Mouse (Mus musculus): ENCODE data around the gene Il23a. TPM values are rescaled to one million over a fixed set of nuclear protein-coding genes. Genes with fewer than 3 reads are reported as not detected.
A peak's percentile ranks its signal among the peaks of the same experiment; 100 is the strongest.
"Not testable (repeated sequence)": the region's sequence is repeated elsewhere in the genome, so short reads cannot be mapped to it uniquely, and the experiment has no call there.

Il23a gene
- total RNA-seq (2021): under 1 TPM; 0.22 to 0.26 TPM
- long read RNA-seq, experiment 1: 0 reads
- long read RNA-seq, experiment 2: 0 reads

DNA sequence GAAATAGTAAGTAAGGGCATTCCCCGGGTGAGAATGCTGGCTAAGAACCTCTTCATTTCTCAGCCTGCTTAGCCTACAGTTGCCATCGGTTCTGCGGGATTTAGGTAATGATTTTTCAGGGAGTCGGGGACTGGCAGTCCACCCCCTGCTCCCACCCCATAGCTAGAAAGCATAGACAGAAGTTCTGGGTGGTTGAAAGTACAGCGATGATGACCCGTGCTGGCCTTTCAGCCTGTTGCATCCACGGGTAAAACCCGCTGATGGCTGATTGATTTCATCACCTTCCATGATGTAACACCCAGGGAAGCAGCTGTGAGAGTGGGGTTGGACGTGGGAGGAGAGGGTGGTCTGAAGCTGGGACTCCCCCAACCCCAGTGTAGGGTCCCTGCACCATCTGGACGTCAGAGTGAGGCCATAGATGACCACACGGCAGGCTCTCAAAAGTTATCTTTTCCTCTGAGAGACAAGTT lies at the start of gene Il23a:
Gene Il23a (minus strand): TSS at position 51 of the 470 bp plus-strand sequence.
- intact Hi-C loops (cut with DNase I): no loop called here
- DNase-seq: no peak

DNA sequence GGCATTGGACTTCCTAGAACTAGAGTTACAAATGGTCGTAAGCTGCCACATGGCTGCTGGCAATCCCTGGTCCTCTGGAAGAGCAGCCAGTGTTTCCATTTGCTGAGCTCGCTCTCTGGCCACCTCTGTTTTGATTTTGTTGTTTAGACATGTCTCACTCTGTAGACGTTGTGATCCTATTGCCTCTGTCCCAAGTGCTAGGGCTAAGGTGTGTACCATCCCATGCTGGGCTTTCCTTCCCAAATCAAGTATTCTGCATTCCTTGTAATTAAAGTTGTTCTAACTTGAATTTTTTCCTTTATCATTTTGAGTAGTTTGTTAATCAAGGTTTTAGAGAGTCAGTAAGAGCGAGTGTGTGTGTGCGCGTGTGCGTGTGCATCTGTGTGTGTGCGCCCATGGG lies 49.0 kb upstream of the Il23a start:
- intact Hi-C loops (cut with DNase I): no loop called here

DNA sequence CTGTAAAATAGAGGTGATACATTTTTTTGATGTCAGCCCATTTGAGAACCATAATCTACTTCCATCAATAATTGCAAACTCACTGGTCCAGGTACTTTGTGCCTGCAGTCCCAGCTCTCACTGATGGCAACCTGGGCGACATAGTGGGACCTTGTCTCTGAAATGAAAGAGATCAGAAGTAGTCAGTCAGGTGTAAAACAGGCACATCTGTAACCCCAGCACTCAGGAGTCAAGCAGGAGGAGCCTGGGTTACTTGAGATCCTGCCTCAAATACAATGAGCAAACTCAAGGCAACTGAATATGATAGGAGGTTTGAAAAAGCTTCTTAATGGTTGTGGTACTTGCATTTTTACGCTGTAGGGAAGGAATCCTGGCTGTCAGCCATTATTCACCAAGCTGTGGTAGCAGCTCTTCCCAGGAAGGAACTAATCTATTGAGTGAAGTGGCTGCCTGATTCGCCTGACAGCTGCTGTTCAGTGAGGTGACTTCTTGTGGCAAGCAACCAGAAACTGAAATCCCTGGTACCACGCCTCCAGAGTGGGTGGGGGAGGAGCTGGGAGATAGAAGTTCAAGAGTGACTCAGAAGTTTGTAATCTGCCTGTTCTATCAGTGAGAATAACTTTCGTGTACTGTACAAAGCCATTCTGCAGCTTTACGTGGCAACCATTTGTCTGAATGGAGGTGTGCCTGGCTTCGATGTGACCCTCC lies 46.2 kb upstream of the Il23a start:
- intact Hi-C loops (cut with DNase I): no loop called here
- peak; percentile 67 to 77 for DNase-seq

More for the DNA sequence above, 49.0 kb upstream of the Il23a start:
- no peak for DNase-seq

DNA sequence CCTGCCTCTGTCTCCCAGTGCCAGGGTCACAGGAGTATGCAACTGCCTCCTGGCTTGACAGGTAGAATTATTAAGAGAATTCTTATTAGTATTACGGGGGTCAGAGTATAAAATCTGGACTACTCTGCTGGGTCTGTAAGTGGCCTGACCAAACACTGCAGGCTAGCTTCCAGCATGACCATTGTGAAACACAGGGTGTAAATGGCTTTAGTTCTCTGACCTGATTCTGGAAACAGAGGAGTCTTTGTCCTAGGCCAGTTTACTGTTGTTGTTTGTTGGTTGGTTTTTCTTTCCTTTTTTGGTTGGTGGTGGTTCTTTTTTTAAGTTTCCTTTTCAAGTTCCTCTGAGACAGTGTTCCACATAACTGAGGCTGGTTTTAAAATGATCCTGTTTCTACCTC lies 44.9 kb upstream of the Il23a start:
- intact Hi-C loops (cut with DNase I): no loop called here
- DNase-seq: no peak

DNA sequence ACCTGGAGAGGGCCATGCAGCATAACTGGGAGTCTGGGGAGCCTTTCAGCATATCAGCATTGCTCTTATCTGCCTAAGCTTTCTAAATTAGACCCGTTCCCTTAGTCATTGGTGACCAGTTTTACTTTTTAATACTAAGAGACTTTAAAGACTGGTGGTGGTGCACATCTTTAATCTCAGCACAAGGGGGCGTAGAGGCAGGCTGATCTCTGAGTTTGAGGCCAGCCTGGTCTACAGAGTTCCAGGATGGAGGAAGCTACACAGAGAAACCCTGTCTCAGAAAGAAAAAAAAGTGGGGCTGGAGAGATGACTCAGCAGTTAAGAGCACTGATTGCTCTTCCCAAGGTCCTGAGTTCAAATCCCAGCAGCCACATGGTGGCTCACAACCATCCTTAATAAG lies 41.7 kb upstream of the Il23a start:
- intact Hi-C loops (cut with DNase I): no loop called here
- DNase-seq: no peak

DNA sequence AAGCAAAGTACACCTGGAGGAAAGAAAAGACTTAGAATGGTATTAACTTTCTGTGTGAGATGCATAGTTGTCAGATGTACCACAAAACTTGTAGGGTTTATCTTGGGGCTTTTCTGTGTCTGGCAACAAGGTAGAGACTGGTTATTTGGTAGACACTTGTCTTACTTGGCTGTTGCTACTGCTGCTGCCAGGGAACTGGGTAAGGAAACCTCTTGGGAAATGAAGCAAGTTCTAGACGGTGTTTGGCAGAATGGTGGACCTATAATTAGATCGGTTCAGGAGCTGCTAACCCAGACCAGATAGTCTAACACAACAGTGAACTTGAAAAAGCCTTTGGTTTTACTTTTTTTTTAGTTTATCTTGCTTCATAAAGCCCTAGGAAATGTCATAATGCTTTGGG lies 40.4 kb upstream of the Il23a start:
- no peak for DNase-seq

DNA sequence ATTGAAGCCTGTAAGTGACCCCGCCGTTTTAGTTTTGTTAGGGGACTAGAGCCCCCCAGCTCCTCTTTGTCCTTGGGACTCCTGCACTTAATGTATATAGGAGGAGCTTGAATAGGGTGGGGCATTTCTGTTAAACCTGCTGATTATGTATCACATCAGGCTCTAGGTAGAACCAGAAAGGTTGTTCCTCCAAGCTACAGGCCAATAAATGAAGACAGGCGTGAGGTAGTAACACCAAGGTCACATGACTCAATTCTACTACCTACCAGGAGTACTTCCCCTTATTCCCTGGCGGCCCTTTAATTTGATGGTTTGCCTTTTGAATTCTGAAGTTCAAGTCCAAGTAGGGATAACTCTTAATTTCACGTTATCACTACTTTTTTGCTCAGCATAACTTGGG lies 39.9 kb upstream of the Il23a start:
- DNase-seq: no peak
- intact Hi-C loops (cut with DNase I): no loop called here

More for the DNA sequence above, 40.4 kb upstream of the Il23a start:
- intact Hi-C loops (cut with DNase I): no loop called here

DNA sequence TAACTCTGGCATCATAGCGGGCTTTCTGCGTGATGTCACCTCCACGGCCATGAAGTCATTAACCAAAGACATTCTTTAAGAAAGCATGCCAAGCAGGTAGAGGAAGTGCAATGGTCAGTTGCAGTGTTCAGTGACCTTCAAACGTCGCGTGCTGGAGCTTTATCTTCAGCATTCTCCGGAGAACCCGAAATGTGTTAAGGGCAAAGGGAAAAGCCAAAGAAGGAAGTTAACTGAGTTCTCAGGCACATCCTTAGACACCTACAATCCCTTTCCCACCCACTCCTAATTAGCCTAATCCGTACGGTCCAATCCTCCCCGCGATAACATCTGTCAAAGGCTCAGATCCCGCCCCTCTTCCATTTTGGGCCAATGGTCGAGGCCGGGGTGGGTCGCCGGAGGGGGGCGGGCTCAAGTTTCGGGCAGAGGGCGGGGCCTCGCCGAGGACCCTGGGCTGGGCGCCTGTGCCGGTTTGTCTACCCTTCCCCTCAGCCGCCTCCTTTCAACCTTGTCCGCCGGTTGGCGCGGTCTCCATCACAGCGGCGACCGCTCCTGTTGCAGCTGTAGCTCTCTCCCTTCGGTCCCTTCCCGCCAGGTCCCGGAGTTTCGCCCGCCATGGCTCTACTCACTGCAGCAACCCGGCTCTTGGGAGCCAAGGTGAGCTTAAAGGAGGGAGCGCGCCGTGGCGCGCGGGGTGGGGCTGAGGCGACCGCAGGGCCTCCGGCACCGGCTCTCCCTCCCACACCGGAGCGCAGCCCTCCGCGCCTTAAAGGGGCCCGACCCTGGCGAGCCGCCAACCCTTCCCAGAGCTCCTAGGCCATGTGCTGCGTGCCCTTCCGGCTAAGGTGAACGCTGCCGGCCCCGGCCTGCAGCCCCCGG lies 39.0 kb upstream of the Il23a start, which contains the start of gene Cs:
Gene Cs (plus strand): TSS at position 429 of the 876 bp plus-strand sequence.
- peak; percentile 97 to 98 for DNase-seq
- intact Hi-C loops (cut with DNase I): no loop called here

DNA sequence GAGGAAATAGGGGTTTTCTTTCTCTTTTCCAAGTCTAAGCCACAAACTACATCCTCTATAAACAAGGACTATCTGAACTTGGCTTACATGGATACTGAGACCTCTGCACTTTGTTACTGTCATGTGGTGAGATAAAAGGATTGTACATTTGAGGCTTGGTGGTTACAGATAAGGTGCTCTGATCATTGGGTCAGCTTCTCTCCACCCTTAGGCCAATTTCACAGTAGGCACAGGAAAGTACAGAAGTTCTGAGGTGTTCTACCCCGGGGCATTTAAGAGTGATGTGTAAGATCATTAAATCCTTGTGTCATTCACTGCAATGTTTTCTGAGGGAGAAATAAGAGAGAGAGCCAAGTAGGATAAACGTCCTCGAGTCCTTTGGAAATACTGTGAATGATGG lies 38.0 kb upstream of the Il23a start:
- no peak for DNase-seq
- intact Hi-C loops (cut with DNase I): no loop called here

DNA sequence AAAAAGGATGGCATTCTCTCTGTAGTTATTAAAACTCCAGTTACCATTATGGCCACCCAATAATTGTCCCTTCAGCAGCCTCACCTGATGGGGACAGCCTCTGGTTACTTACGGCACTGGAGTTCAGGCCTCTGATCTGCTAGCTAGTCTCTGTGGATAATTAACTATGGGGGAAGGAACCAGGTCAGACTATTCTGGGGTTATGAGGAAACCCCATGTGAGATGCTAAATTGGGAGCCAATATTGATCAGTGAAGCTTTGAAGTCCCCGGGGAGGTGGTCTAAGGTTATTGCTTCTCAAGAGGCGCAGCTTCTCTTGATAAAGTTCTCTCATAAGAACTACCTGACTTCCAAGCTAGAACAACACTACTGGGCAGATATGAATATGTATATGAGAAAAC lies 37.6 kb upstream of the Il23a start:
- no peak for DNase-seq
- intact Hi-C loops (cut with DNase I): no loop called here

DNA sequence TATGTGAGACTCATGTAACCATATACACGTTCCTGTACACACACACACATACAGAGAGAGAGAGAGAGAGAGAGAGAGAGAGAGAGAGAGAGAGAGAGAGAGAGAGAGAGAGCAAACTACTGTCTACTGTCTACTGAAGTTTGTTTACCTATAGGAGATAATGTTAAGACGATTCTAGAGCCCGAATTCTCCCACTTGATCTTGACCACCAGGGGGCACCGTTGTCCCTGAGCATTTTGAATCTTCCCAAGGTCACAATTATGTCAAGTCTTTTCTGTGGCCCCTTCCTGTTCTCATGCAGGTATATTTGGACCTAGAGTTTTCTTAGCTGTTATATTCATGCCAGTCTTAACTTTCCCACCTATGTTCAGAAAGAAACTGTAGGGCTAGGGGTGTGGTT lies 37.0 kb upstream of the Il23a start:
- intact Hi-C loops (cut with DNase I): loop anchor here (1.0 kb wide), 2 partner anchors 23 to 119 kb away; no protein-coding TSS in a partner anchor
- peak; percentile 81 to 86 for DNase-seq

DNA sequence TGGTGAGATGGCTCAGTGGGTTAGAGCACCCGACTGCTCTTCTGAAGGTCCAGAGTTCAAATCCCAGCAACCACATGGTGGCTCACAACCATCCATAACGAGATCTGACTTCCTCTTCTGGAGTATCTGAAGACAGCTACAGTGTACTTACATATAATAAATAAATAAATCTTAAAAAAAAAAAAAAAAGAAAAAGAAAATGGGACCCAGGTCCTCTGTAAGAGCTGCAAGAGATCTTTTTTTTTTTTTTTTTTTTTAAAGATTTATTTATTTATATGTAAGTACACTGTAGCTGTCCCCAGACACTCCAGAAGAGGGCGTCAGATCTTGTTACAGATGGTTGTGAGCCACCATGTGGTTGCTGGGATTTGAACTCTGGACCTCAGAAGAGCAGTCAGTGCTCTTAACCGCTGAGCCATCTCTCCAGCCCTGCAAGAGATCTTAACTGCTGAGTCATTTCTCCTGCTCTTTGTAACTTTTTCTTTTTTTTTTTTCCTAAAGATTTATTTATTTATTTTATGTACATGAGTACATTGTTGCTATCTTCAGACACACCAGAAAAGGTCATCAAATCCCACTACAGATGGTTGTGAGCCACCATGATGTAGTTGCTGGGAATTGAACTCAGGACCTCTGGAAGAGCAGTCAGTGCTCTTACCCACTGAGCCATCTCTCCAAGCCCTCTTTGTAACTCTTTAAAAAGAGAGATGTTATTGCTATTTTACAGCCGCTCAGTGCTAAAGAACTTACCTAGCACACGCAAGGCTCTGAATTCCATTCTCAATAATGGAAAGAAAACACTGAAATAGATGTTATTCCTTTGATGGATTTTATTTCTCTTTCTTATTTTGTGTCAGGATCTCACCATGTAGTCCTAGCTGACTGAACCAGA lies 34.1 kb upstream of the Il23a start:
- DNase-seq; intact Hi-C loops (cut with DNase I): not testable (repeated sequence)

DNA sequence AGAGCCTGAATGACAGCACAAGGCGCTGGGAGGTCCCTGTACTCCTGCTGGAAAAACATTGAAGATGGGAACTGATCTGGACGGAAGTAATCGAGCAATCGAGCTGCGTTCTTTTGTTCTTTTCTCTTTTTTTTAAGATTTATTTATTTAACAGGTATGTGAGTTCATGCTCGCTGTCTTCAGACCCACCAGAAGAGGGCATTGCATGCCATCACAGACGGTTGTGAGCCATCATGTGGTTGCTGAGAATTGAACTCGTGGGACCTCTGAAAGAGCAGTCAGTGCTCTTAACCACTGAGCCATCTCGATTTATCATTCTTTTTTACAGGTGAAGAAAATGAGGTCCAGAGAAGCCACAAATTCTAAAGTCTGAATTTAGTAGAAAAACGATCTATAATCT lies 29.1 kb upstream of the Il23a start:
- DNase-seq: no peak
- intact Hi-C loops (cut with DNase I): no loop called here

DNA sequence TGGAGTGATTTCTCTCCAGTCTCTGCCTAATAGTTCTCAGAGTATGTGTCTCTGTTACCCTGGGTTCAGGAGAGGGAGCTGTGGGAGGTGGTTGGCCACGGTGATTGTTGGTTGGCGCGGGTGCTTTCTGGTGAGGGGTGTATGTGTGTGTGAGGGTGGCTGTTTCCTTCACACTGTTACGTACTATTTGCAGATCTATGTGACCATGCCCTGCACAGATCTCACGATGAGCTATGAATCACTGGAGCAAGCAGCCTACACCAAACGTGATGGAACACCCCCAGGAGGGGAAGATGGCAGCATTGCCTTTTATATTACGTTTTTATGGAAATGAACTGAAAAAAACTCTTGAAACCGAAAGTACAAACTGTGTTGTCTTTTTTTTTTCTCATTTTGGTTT lies 28.3 kb upstream of the Il23a start:
- intact Hi-C loops (cut with DNase I): no loop called here
- no peak for DNase-seq

DNA sequence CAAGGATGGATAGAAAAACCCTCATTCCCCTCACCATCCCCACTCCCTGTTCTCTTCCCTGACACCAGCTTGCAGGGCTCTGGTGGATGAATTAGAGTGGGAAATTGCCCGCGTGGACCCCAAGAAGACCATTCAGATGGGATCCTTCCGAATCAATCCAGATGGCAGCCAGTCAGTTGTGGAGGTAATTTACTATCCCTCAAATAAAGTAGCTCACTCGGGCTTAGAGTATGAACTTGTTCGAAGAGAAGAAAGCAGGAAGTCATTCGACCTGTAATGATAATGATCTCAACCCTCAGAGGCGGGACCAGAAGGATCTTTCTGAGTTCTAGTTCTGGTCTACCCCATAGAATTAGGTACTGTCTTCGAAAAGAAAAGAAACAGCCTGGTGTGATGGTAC lies 25.0 kb upstream of the Il23a start:
- DNase-seq: no peak
- intact Hi-C loops (cut with DNase I): no loop called here

DNA sequence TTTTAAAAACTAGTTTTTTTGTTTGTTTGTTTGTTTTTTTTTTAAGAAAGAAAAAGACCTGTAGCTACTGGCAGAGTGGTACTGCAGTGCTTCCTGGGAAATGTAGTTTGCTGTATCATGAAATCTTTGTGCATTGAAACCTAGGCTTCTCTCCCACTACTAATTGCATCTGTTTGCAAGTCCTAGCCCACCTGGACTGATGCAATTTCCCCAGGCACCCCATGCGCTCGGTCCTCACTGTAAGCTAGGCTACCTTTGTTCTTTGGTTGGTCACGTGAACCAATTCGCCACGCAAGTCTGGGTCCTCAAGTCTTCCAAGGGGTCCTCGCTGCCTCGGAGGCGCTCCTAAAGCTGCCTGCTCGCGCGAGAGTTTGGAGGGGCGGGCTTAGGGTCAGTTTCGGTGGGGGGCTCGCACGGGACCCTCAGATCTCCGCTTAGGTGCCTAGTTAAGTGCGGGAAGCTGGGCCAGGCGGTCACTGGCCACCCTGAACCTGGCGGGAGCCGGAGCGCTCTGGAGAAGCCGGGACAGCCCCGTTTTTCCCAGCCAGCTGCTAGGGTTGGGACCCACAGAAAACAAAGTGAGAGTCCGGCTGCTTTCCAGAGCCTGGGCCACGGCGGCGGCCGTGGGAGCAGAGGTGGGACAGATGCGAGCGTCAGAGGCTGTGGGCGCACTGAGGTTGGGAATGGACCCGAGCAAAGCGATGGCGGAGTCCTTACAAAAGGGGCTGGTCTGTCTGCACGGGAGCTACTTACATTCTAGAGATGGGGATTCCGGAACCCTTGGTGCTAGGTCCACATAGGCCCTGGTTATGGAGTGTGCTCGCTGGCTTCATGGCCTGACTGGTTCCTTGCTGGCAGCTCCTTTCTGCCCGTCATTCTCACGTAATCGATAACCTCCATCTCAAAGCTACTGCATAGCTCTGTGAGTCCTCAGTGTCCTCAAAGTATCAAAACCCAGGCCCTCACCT lies 23.9 kb upstream of the Il23a start, which contains the start of gene Cnpy2:
Gene Cnpy2 (plus strand): TSS at position 319 of the 968 bp plus-strand sequence.
- peak; percentile 80 to 89 for DNase-seq
- intact Hi-C loops (cut with DNase I): no loop called here

DNA sequence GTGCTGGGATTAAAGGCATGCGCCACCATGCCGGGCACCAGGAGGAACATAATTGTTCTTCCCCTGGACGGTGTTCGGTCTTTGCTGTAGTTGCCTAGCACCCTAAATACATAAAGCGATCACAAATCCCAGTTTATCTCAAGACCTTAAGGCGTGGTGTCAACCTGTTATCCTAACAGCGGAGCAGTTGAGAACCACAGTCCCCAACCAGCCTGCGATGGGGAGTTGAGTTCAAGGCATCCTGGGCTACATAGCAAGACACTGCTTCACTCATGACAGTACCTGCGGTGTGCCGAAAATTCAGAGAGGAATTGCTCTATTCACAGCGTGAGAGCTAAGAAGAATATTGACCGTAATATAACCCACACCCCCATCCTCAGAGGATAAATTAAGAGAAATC lies 23.1 kb upstream of the Il23a start:
- intact Hi-C loops (cut with DNase I): no loop called here
- DNase-seq: no peak

DNA sequence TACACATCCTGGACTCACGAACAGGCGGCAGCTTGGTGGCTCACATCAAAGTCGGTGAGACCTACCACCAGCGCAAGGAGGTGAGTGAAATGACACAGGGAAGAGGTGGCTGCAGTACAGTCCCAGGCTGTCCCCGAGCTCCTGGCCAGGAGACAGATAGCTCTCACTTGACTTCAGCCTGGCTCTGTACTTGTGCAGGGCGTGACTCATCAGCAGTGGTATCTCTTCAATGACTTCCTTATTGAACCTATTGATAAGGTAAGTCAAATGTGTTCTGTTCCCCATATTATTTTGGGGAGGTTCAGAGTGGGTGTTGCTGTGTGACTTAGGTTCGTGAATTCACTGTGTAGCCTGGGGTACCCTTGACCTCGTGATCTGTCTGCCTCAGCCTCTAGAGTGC lies 17.0 kb upstream of the Il23a start:
- no peak for DNase-seq
- intact Hi-C loops (cut with DNase I): no loop called here

DNA sequence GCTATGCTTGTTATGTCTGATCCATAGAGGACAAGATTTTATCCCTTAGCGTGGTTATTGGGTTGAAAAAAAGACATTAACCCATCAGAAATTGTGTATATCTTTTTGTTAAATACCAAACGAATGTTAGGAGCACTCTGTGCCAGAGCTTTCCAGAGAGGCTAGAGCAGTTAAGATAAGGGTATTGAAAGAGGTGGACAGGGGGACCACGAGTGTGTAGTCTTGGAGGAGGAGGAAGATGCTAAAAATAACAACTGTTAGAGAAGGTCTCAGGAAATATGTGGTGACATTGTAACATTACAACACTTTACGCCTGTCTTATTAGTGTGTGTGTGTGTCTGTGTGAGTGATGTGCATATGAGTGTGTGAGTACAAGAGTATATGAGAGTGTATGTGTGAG lies 12.3 kb upstream of the Il23a start:
- DNase-seq: no peak
- intact Hi-C loops (cut with DNase I): no loop called here
